Mouse (Mus musculus) testis, postnatal 10 days (tissue): ENCODE measurements at regions not wholly inside any gene's neighbourhood (a gene's known extent, or its start where the extent isn't known, plus 50 kb on each side); places are given as distances from the start of the nearest gene placed in this dataset.

Experiments used
- DNase-seq: peaks from one replicate; pipeline ENCODE4 v3.0.0; 2021; ENCODE audit warnings: low spot score

- DNase-seq = no peak
Observed at GRCm38 (mm10) chr6:101482635-101483465, 105.2 kb upstream of the Pdzrn3 start.

- no peak for DNase-seq
Observed at GRCm38 (mm10) chr6:101473956-101474355, 96.3 kb upstream of the Pdzrn3 start.

- no peak for DNase-seq
Observed at GRCm38 (mm10) chr6:101473257-101473925, 95.7 kb upstream of the Pdzrn3 start.

- no peak for DNase-seq
Observed at GRCm38 (mm10) chr6:101464910-101465309, 87.2 kb upstream of the Pdzrn3 start.

- DNase-seq = no peak
Observed at GRCm38 (mm10) chr6:101463812-101464320, 86.2 kb upstream of the Pdzrn3 start.

- DNase-seq = no peak
Observed at GRCm38 (mm10) chr6:101446720-101447119, 69.0 kb upstream of the Pdzrn3 start.

GRCm38 (mm10) chr6:101446316-101446715 lies 68.6 kb upstream of the Pdzrn3 start:
- no peak for DNase-seq

GRCm38 (mm10) chr6:101432769-101433168 lies 55.1 kb upstream of the Pdzrn3 start:
- DNase-seq = no peak

- no peak for DNase-seq
Observed at GRCm38 (mm10) chr6:101429634-101430033, 51.9 kb upstream of the Pdzrn3 start.
